Mouse (Mus musculus) large intestine, adult 2 months (tissue): ENCODE measurements around the gene Axin1. TPM values are rescaled to one million over a fixed set of nuclear protein-coding genes. Genes with fewer than 3 reads are reported as not detected.
"Not testable (repeated sequence)": the region's sequence is repeated elsewhere in the genome, so short reads cannot be mapped to it uniquely, and the experiment has no call there.

Experiments used
- DNase-seq: peaks from one replicate; pipeline ENCODE4 v3.0.0-alpha.2; 2012; ENCODE audit warnings: low read depth, low spot score
- WGBS: fragments of 180-500 bp; shearing (Covaris S2); methylation state at CpG from one replicate; pipeline ENCODE4 v1.1.7; 2018; 5-methylcytosine and 5-hydroxymethylcytosine counted together
- polyA plus RNA-seq: library from polyadenylated mRNA; depleted of rRNA; stranded (reverse); fragments of >200 nt; gene quantifications from 2 replicates; pipeline ENCODE4 v1.2.3, GENCODE M21; 2012; rRNA removed

The Axin1 gene
- 16.4 and 17.6 TPM in 2 replicates for polyA plus RNA-seq

DNA sequence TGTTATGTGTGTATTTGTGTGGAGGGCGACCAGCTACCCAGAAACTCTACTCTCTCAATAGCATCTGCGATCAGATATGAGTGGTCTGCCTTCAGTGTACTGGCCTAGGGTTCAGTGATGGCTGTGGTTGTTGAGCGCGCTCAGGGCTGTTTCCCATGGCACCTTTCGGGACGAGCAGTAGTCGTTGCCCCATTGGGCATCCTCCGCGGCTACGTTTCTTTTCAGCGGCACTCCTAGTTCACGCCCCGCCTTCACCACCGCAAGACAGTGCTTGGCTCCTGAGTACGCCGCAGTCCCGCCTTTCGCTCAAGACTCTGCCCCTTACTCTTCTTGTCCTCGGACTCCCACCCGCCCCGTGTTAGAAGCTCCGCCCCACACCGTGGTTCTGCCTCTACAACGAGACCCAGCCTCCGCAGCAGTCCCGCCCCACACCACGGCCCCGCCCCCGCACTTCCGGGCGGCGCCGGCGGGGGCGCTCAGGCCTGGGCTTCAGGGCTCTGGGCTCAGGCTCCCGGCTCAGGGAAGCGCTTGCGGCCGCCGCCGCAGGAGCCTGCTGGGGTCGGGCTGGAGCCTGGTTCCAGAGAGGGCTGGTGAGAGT lies at the start of gene Axin1:
Gene Axin1, plus strand, starts transcription at position 450 of the 598 bp plus-strand sequence.
- DNase-seq, result peak; percentile 89
- under 1% methylated on average over 42 of the region's 42 CpGs for WGBS

DNA sequence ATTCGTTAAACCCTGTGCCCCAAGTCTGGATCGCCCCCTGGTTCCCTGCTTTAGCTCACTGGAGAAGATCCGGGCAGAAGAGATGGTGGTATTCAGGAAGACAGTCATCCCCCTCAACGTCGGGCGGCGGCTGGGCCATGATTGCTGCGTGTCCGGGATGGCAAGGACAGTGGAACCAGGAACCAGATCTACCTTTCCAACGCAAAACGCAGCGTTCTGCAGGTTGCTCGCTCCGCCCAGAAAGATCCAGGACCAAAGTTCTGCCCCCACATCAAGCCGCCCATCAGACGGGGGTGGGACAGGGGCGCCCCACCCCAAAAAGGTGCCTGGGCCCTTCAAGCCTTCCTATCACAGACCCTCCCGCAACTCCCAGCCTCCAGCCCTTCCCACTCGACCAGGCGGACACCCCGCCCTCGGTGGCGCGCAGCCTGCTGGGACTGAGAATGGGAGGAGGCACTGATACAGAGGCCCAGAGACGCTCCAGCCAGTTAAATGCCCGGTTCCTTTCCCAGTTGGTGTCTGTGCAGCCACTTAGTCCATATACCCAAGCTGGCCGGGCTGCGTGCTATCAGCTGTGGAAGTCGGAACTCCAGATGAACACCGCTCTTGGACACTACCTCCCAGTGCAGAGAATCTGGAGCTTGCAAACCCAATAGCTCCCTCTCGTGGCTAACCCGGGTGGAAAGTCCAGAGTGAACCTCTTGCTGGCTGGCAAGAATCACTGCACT lies 48.4 kb upstream of the Axin1 start, which contains the start of gene Decr2:
Gene Decr2, minus strand, starts transcription at position 433 of the 728 bp plus-strand sequence.
- 2% methylated on average over 32 of the region's 32 CpGs for whole genome bisulfite sequencing
- peak; percentile 88 for DNase-seq

DNA sequence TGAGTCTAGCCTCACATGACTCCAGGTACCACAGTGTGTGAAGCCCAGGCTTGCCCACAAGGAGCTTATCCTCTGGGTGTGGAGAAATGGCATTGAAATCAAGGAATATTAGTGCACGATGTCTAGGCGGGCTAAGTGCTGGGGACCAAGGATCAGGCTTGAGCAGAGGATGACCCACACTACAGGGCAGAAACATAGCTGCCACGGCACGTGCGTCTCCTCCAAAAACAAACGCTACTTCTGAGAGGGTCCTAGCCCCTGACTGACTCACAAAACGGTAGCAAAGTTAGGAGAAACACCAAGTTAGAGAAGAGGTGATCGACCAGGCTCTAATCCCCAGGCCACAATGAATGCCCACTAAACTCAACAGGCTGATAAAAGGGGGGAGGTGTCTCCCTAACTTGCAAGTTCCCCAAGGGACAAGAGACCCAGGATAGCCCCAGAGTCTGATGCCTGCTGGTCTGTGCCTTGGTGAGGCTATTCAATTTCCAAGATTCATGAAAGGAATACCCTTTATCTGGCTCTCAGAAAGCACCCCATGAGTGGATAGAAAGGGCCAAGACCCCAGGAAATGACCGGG lies 43.9 kb upstream of the Axin1 start:
- WGBS, result 54% methylated on average over 9 of the region's 9 CpGs

DNA sequence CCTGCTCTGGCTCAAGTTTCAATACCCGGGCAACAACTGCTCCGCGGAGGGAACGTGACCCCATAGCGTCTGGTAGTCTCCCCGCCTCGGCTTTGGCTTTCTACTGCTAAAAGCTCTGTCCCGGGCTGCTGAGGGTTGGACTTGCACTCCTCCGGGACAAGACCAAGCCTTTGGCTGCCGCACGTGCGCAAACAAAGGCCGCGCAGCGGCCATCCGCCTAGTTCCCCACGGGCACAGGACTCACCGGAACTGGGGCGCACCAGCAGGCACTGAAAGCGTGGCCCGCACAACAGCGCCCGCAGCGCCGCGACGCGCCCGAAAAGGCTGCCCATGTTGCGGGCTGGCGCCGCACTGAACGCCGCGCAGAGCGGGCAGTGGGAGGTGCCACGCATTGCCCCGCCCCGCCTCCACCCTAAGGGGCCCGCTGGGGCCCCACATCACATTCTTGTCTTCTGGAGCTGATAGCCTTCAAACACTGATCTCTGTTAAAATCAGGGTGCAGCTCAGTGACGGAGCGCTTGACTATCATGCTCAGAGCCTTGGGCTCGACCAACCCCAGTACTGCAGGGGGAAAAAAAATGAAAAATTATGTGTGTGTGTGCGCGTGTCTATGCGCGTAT lies 43.3 kb upstream of the Axin1 start, which contains the start of gene Nme4:
Gene Nme4, minus strand, starts transcription at position 482 of the 620 bp plus-strand sequence.
- WGBS, result 1% methylated on average over 47 of the region's 47 CpGs
- no peak for DNase-seq

More for the DNA sequence above, 43.9 kb upstream of the Axin1 start:
- no peak for DNase-seq

DNA sequence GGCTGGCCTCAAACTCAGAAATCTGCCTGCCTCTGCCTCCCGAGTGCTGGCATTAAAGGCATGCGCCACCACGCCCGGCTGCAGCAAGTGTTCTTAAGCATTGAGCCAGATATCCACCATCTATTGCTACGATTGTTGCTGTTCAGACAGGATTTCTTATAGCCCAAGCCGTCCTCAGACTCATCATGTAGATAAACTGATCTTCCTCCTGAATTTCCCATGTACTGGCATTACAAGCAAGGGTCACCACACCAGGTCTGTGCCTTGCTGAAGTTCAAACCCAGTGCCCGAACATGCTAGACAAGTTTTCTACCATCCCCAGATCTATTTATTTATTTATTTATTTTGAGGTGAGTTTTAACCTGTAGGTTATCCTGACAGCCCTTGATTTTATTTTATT lies 40.0 kb upstream of the Axin1 start:
- no peak for DNase-seq
- 79% methylated on average over 7 of the region's 7 CpGs for WGBS

DNA sequence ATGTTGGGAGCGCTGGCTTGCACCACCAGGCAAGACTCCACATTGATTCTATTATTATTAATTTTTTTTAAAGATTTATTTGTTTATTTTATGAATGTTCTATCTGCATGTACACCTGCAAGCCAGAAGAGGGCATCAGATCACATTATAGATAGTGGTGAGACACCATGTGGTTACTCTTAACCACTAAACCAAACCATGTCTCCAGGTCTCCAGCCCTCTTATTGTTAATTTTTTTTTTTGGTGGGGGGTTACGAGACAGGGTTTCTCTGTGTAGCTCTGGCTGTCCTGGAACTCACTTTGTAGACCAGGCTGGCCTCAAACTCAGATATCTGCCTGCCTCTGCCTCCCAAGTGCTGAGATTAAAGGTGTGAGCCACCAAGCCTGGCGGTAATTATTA lies 39.2 kb upstream of the Axin1 start:
- WGBS, result 48% methylated on average over 3 of the region's 3 CpGs
- not testable (repeated sequence) for DNase-seq

DNA sequence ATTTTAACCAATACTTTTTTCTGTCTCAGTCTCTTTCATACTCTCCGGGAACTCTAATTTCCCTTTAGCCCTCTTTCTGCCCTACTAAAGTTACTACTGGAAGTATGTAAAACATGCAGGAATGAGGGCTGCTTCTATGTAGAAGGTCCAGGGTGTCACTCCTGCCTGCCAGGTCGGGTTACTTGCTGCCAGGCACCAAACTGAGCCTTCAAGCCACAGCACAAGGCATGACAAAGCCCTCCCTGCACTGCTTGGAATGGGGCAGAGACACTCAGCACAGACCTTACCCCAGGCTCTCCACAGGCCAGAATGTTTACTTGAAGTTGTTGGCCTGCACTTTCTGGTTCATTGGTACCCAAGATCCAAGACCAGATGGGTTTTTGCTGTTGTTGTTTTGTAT lies 38.3 kb upstream of the Axin1 start:
- 59% methylated on average over 2 of the region's 2 CpGs for WGBS
- DNase-seq, result no peak

DNA sequence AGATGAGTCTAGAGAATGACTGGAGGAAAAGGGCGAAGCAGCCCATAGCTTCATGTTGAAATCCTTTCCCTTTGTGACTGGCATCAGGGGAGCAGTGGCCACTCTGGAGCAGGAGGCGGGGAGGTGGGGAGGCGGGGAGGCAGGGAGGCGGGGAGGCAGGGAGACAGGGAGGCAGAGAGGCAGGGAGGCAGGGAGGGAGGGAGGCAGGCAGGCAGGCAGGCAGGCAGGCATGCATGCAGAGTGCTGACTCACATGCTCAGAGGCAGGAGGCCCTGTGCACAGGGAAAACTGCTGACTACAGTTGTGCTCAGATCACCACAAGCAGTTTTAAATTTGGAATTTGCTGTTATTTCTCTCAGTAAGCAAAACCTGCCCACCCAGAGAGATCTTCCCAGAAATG lies 37.0 kb upstream of the Axin1 start:
- 43% methylated on average over 4 of the region's 4 CpGs for WGBS
- DNase-seq, result no peak

DNA sequence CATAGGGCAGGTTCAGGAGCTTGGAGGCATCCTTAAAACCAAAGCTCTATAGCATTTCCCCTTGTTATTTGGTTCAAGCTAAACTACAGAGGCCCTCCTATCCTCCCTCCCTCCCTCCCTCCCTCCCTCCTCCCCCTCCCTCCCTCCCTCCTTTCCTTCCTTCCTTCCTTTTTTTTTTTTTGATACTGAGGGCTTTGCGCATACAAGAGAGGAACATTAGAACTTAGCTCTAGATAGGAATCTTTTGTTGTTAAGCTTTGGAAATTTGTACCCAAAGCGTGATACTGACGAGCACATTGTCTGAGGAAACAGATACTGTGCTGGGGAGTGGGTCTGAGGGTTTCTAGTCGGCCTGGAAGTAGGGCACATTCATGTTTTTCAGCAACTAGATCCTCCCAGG lies 32.9 kb upstream of the Axin1 start:
- WGBS, result 69% methylated on average over 4 of the region's 4 CpGs
- no peak for DNase-seq

DNA sequence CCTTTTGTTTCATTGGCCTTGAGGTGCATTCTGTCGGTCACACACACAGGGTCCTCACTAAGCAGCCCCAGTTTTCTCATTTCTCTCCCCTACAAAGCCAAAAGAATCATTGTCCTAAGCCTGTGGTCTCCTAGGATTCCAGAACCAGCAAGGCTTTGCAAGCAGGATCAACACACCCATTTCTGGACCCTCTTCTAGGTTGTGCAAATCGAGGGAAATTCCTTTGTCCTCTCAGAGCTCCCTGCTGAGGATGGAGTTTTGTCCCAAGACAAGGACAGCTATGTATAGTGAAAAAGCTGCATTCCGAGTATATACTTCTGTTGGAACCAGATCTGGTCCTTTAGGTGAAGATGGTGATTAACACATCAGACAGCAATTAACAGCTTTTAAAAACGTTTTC lies 28.3 kb upstream of the Axin1 start:
- 52% methylated on average over 4 of the region's 4 CpGs for WGBS

DNA sequence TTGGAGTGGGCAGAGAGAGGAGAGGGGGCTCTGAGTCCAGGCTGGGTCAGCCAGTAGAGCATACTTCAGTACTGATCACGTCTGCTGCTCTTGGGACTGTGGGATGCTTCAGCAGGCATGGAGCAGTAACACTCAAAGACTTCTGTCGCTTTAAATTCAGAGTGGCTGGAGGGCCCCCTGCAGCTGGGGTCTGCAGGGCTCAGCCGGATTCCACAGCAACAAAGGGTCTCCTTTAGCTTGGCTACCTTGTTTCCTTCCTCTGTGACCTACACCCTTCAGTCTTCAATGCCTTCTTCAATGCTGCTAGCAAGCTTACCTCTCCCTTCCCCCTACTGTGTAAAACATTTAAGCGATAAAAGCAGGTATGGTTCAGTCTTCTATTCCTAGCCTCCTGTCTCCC lies 27.5 kb upstream of the Axin1 start:
- 63% methylated on average over 4 of the region's 4 CpGs for WGBS
- no peak for DNase-seq

More for the DNA sequence above, 28.3 kb upstream of the Axin1 start:
- DNase-seq, result no peak

DNA sequence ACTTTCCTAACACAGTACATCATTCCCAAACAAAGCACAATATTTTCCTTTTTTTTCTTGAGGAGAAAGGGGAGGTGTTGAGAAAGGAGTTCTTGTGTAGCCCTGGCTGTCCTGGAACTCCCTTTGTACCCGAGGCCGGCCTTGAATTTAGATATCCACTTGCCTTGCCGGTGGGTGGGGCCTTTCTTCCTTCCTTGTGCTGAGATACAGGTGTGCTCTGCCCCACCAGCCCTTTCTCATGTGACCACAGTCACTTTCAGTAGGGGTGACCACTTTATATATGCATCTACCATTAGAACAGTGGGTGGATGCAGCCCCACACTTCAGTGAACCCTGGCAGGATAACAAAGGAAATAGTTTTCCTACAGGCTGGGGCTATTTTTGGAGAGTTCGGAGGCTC lies 26.8 kb upstream of the Axin1 start:
- 34% methylated on average over 4 of the region's 4 CpGs for WGBS
- DNase-seq, result no peak

DNA sequence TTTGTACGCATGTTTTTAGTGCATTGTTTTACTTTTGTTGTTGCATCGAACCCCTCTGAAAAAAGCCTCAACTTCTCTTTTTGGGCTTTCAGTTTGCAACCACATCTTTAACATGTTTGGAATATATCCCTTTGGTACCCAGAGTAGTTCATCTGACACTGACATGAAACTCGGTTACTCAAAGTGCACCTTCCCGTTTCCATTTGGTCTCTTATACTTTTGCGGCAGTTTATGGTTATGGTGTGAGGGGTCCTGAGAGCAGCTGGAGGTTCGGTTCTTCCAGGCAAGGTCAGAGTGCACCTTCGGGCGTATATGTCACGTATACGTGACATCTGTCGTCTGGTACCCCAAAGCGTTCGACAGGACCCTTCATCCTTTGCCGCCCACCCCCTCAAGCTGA lies 25.7 kb upstream of the Axin1 start:
- no peak for DNase-seq
- 19% methylated on average over 14 of the region's 14 CpGs for WGBS

DNA sequence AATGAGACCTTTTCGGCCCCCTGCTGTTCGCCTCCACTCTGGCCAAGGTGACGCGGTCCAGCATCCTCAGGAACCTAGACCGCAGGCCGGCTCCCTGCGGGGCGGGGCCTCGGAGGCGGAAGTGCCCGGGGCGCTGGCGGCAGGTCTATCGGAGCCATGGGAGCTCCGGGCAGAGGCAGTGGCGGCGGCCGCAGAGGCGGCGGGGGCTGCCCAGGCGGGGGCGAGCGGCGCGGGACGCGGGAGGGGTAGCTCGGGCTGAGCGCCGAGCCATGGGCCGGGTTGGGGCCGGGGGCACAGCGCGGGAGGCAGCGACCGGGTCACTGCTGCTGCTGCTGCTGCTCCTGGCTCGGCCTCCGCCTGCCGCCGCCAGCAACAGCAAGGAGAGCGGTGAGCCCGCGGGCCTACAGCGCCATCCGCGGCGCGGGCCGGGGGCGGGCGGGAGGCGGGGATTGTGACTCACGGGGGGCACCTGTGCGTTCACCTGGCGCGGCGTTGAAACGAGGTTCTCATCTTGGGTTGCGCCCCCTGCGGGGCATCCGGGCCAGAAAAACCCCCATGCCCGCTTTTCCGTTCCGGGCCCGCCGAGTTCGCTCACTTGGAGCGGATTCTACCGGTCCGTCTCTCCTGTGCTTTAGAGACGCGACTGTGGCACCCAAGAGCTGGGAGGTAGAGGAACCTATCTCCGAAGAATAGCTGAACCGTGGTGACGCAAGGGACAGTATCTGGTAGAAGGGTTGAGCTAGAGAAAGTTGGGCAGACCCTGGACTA lies 25.1 kb upstream of the Axin1 start, which contains the start of gene Tmem8:
Gene Tmem8, plus strand, starts transcription at position 119 of the 768 bp plus-strand sequence.
- WGBS, result under 1% methylated on average over 68 of the region's 75 CpGs
- no peak for DNase-seq

DNA sequence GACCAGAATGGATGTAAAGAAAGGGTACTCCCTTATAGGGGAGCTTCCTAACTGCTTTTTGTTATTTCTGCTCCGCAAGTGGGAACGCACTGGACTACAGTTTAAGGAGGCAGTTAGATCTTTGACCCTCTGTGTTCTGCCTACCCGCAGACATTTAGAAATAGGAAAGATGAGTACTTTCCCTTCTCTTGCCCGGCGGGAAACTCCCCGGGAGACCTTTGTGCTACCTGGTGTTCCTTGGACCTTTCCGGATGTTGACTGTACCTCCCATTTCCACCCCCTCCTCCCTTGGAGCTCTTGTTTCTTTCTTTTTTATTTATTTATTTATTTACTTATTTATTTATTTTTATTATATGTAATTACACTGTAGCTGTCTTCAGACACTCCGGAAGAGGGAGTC lies 24.4 kb upstream of the Axin1 start:
- DNase-seq, result no peak
- 7% methylated on average over 8 of the region's 8 CpGs for WGBS

DNA sequence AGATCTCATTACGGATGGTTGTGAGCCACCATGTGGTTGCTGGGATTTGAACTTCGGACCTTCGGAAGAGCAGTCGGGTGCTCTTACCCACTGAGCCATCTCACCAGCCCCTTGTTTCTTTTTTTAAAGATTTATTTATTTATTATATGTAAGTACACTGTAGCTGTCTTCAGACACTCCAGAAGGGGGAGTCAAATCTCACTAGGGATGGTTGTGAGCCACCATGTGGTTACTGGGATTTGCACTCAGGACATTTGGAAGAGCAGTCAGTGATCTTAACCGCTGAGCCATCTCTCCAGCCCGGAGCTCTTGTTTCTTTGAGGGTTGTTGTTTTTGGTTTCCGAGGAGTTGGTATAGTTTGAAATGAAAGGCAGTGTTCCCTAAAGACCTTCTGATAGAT lies 24.0 kb upstream of the Axin1 start:
- 42% methylated on average over 7 of the region's 7 CpGs for WGBS
- not testable (repeated sequence) for DNase-seq

DNA sequence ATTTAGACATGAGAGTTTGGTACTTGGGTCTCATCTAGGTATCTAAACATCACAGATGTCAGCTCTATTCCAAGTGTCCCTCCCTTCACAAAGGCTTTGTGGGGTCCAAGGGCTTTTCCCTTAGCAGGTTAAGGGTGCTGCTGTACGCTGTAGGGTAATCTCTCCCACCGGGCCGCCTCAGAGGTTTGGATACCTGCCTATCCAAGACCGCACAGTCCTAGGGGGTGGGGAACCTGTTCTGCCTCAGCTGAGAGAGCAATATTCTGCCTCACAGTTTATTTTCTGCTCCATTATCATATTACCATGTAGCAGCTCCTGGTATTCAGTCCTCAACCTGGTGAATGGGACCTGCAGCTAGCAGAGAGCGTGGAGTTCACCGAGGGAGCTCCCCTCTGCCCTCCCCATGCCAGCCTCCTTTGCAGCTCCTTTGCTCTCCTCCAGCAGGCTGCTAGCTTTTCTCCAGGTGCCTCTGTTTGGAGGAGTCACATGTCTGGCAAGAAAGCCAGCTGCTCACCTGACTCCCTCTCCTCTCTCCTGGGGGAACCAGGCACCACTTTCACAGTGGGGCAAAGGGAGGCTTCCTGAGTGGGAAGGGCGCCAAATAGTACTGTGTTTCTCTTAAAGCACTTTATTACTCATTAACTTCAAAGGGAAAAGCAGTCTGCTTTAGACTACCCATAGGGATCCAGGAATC lies 23.1 kb upstream of the Axin1 start:
- DNase-seq, result no peak
- 28% methylated on average over 7 of the region's 7 CpGs for WGBS

DNA sequence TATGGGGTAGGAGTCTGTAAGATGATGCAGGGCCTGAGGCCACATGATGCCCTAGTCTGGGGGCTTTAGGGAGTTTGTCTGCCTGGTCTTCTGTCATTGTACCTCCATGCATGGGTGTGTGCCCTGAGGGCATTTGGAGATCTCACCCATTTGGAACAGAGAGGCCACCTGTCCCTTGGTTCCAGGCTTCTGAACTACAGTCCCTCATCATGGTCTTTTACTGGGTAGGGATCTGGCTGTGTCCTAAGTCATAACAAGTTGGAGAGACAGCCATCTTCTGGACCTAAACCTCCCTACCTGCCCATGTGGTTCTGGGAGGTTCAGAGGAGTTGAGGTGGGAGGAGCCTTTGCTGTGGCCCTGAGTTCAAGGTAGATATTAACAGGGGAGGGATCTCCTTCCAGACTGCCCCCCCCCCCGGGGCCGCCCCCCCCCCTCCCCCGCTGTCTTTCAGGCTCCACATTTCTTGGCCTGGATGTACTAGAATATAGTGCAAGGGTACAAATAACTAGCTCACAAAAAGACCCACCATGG lies 22.5 kb upstream of the Axin1 start:
- WGBS, result 29% methylated on average over 3 of the region's 3 CpGs
- DNase-seq, result no peak
